Mouse (Mus musculus): ENCODE data around the gene Olfr31.
A peak's percentile ranks its signal among the peaks of the same experiment; 100 is the strongest.

Olfr31 gene

DNA sequence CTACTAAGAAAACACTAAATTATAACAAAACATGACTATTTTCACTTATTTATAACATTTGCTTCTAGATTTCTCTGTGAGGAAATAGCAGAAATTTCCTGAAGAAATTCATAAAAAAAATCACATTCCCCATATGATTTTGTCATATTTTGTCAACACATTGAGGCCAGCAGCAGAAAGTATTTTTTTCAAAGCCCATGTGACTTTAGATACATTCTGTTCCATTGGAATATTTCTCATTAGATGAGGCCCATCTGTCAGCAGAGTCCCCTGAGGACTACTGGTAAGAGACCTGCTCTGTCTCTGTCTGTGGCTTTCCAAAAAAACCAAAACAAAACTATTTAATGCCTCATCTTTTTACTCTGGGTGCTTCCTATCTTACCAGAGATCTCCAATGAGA lies at the start of gene Olfr31:
Gene Olfr31, plus strand, starts transcription at position 301 of the 400 bp plus-strand sequence.
- DNase-seq (ENCODE audit: low read depth, low spot score), result no peak

DNA sequence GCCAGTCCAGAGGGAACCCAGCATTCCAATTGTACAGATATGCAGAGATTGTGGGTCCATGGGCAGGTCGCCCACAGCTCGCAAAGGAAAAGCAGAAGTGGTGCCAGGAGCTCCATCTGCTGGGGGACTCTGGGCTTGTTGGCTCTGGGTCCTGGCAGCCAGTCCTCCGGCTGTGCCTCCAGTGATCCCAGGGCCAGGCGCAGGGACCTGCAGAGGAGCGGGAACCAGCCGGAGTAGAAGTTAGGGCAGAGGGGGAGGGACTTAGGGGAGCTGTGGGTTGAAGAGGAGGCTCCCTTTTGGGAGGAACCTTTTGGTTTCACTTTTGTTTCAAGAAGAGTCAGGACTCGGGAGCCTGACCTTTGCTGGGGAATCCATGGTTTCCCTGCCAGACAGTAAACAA lies 28.2 kb upstream of the Olfr31 start:
- DNase-seq (ENCODE audit: low read depth, low spot score), result peak; percentile 66

DNA sequence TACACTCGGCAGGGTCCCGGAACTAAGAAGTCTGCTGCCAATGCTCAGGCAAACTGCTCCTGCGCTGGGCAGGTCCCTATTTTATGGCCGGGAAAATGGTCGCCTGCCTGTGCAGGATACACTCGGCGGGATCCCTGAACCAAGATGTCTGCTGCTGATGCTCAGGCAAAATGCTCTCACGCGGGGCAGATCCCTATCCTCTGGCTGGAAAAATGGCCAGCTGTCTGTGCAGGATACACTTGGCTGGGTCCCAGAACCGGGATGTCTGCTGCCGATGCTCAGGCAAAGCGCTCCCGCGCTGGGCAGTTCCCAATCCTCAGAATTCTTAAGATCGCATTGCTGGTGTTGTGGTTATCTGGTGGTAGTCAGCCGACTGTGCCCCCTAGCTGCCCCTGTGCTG lies 13.7 kb upstream of the Olfr31 start:
- DNase-seq (ENCODE audit: low read depth, low spot score), result peak; percentile 70

DNA sequence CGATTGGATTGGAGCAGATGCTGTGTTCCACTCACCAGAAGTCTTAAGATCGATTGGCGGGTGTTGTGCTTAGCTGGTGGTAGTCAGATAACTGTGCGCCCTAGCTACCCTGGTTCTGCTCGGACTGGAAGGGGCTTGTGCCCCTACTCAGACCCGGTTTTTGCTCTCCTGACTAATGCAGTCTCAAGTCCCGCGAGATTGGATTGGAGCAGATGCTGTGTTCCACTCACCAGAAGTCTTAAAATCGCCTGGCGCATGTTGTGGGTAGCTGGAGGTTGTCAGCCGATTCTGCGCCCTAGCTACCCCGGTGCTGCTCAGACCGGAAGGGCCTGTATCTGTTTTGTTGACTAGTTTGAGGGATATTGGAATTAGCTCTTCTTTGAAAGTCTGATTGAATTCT lies 13.2 kb upstream of the Olfr31 start:
- peak; percentile 79 for DNase-seq (ENCODE audit: low read depth, low spot score)

DNA sequence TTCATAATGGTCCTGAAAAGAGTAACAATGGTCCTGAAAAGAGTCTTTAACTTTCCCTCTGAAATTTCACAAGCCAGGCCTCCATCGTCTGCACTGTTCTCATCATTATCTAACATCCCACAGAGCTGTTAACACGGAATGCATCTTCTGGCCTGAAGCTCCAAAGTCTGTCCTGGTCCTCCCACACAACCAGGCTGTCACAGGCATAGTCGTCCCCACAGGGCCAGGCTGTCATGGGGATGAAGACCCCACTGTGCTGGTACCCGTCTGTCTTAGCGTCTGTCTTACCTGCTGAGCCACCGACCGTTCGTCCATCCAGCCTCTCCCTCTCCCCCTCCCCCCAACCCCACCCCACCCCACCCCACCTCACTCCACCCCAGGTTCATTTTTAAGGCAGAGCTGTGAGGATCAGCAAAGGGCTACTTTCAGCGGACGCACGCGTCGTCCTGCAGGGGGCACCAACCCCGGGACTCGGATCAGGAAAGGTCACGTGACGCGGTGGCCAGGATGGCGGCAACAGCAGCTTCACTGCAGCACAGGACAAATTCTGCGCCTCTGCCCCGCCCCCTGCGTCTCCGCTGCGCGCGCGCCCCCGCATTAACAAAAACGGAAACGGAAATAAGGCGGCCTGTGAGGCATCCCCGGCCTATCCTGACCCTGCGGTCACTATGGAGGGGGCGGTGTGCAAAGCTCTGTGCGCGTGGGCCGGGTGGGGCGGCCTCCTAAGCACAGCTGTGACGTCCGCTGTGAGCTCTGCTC lies 22.7 kb downstream of the Olfr31 start:
- peak; percentile 98 for DNase-seq (ENCODE audit: low read depth, low spot score)

DNA sequence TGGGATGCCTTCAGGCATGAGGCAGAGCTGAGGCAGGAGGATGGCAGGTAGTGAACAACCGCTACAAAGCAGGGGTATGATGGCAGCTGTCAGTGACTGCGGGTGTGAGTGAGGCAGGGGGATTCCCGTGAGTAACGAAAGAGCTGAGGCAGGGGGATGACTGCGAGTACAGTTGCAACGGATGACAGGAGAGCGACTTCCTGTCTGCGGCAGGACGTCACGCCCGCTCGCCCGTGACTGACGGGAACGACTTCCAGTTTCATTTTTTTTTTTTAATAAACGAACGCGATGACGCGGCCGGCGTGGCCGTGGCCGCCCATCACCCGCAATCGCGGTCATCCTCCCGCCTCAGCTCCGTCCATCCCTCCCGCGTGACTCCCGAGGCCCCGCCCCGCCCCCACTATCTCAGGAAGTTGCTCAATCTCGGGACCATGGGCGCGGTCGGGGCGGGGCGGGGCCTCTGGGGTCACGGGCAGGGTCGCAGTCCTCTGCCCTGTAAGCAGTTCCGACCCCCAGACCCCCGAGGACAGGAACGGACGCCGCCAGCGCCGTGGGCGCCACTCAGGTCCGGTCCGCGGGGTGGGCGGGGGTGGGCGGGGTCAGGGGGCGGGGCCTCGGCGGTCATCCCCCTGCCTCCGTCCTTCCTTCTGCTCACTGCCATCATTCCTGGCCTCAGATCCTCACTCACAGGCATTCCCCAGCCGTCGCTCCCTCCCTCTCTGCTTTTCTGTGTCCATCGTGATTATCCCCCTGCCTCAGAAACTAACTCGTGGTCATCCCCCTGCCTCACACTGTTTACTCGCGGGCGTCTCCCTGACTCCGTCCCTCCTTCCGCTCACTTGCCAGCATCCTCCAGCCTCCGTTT lies 23.6 kb downstream of the Olfr31 start, which contains the start of gene Il3ra:
Gene Il3ra, plus strand, starts transcription at position 328 of the 865 bp plus-strand sequence.
- DNase-seq (ENCODE audit: low read depth, low spot score), result peak; percentile 87

DNA sequence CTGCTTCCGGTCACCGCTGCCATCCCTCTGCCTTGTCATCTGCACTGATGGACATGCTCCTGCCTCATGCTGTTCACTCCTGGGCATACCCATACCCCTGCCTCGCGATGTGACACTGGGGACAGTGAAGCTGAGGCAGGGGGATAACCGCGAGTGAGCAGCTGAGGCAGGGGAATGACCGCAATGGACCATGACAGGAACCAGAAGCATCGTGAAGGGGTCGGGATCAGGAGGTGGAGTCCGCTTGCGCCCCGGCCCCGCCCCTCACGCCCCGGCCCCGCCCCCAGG lies 24.1 kb downstream of the Olfr31 start:
- DNase-seq (ENCODE audit: low read depth, low spot score), result no peak

DNA sequence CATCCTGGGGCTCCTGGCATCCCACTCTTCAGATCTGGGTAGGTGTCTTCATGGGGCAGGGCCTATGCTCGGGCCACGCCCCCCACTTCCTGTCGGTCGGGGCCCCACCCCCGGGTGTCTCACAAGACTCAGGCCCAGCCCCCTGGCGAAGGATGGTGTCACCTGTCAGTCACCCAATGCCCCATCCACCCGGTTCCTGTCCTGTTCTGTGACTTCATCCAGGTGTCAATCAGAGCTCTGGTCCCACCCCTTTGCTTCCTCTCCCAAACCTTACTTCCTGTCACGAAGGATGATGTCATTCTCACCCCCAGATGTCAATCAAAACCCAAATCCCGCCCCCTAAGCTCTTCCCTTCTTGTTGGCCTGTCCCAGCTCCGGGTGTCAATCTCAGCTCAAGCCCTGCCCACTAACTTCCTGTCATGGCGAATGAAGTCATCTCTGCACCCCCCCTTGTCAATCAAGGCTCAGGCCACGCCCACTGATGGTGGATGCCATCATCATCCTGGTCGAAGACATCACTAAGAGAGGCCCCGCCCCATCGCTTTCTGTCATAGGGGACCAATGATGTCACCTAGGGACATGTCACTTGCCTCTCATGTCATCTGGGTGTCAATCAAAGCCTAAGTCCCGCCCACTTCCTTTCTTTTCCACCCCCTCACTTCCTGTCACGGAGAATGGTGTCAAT lies 24.7 kb downstream of the Olfr31 start:
- DNase-seq (ENCODE audit: low read depth, low spot score), result peak; percentile 89

DNA sequence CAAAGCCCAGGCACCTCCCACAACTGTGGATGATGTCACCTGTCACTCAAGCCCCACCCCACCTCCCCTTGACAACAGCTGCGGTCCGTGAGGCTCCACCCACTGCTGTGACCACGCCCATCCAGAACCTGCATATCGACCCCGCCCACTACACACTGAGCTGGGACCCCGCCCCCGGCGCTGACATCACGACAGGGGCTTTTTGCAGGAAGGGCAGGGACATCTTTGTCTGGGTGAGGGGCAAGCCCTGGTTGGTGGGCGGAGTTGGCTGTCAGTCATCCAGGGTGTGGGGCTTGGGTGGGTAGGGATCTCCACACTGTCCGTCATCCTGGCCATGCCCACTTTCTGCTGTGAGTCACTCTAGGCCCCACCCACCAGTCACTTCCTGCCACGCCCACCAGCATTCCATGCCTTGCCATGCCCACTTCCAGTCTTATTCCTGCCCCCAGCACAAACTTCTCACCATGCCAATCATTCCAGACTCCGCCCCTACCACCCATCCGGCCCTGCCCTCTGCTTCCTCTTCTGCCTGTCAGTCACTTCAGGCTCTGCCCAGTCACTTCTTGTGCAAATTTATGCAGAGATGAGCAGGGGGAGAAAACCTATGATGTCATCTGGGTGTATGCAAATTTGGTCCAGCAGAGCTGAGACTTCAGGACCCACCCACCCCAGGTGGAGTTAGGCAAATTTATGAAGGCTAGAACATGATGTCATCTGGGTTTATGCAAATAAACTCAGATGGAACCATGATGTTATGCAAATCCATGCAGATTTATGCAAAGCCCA lies 25.4 kb downstream of the Olfr31 start:
- DNase-seq (ENCODE audit: low read depth, low spot score), result peak; percentile 78

DNA sequence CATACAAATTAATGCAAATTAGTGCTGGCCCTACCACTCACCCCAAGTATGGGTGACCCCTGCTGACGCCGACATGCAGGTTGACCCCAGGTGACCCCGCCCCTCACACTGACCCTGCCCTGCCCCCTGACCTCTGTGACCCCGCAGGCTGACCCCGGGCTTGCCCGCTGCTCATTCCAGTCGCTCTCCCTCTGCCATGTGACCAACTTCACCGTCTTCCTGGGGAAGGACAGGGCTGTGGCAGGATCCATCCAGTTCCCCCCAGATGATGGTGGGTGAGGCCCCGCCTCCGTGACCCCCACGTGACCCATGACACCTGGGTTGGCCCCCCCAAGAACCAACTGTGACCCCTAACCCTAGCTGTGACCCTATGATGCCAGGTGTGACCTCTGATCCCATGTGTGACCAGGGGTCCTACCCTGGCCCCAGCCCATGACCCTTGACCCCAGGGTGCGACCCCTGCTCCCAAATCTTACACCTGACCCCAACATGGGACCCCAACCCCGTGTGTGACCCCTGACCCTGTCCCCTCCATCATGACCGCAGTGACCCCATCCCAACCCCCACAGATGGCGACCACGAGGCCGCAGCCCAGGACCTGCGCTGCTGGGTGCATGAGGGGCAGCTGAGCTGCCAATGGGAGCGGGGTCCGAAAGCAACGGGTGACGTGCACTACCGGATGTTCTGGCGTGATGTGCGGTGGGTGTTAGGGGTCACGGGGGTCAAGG lies 26.2 kb downstream of the Olfr31 start:
- peak; percentile 49 for DNase-seq (ENCODE audit: low read depth, low spot score)

DNA sequence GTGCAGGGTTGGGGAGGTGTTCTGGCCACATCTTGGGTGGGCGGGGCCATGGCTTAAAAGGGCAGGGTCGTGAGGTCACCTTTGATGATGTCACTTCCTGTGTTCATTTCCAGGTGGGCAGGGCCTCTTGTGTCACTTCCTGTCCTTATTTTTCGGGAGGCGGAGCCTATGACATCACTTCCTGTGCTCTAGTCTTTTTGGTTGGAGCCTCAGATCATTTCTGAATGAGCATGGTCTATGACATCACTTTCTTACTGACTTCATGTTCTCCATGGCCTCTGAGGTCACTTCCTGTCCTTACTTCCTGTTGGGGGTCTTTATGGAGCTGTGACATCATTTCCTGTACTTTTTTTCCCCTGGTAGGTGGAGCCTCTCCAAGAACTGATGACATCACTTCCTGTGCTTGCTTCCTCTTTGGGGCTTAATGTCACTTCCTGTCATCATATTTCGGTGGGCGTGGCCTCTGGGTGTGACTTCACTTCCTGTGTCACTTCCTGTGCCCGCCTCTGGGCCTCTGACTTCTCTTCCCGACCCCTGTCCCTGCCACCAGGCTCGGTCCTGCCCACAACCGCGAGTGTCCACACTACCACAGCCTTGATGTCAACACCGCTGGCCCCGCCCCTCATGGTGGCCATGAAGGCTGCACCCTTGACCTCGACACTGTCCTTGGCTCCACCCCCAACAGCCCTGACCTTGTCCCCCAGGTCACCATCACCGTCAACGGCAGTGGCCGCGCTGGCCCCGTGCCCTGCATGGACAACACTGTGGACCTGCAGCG lies 27.0 kb downstream of the Olfr31 start:
- DNase-seq (ENCODE audit: low read depth, low spot score), result peak; percentile 57

DNA sequence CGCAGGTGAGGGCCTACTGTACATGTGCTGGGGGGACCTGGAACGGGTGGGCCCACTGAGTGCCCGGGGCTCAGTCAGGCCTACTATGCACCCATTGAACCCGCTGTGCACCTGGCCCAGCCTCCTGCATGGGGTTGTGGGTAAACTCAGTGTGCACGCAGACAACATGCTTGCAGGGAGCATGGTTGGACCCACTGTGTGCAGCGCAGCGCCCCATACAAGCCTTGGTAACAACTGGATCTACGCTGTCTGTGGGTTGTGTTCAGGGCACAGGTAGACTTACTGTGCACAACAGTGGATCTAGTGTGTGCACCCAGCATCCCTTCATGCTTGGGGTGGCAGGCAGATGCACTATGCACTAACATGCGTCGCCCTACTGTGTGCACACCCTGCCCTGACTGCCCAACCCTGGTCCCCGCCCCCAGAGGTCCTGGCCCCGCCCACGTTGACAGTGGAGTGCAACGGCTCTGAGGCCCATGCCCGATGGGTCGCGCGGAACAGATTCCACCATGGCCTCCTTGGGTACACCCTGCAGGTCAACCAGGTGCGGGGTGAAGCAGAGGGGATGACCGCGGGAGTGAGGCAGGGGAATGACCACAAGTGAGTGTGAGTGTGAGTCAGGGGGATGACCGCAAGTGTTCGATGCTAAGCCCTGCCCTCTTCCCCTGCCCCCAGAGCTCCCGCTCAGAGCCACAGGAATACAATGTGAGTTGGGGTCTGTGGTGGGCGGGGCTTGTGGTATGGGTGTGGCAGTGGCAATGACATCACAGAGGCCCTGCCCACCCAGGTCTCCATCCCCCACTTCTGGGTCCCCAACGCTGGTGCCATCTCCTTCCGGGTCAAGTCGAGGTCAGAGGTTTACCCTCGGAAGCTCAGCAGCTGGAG lies 27.9 kb downstream of the Olfr31 start:
- peak; percentile 53 for DNase-seq (ENCODE audit: low read depth, low spot score)

DNA sequence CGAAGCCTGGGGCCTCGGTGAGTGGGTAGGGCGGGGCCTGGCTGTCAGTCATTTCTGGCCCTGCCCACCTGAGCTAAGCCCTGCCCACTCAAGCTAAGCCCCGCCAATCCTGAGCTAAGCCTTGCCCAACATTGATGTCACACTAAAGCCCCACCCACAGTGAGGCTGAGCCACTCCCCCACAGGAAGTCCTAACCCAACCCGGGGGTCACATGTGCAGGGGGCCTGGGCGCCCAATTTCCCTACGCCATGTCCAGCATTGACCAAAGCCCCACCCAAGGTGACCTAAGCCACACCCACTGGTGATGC lies 28.5 kb downstream of the Olfr31 start:
- DNase-seq (ENCODE audit: low read depth, low spot score), result peak; percentile 53

DNA sequence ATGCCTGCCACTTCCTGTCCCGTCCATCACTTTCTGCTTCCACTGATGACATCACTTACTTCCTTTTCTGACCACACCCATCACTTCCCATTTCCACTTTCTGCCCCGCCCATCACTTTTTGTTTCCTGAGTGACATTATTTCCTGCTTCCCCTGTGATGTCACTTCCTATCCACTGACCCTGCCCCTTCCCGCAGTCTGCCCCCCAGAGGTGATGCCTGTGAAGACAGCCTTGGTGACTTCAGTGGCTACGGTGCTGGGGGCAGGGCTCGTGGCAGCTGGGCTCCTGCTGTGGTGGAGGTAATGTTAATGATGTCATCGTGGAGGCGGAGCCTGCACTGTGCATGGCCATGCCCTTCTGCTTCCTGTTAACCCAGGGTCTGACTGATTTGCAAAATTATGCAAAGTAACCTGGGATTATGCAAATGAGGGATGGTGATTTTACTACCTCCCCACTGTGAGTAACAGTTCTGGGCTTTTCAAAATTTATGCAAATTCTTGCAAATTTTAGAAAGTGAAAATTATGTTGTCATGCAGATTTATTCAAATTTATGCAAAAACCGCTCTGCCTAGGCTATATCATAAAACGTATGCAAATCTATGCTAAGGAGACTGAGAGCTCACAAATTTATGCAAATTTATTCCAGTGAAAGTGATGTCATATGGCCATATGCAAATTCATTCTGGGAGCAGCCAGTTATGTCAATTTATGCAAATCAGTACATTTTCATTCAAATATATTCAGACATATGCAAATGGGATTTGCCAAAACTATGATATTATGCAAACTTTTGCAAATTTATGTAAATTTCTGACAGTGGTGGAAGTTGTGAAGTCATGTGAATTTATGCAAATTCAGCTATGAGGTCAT lies 29.3 kb downstream of the Olfr31 start:
- DNase-seq (ENCODE audit: low read depth, low spot score), result peak; percentile 52

DNA sequence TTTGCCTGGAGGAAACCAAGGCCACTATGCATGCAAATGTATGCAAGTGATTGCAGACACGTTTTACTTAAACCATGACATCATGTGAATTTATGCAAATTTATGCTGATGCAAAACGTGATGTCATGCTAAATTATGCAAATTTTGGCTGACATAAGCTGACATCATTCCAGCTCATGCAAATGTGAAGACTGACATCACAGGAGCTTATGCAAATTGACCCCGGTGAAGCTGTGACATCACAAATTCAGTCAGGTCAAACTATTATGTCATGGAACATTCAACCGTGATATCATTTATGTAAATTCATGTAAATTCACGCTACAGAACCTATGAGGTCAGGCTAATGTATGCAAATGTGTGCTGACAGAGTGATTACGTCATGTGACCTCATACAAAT lies 30.0 kb downstream of the Olfr31 start:
- DNase-seq (ENCODE audit: low read depth, low spot score), result peak; percentile 71

DNA sequence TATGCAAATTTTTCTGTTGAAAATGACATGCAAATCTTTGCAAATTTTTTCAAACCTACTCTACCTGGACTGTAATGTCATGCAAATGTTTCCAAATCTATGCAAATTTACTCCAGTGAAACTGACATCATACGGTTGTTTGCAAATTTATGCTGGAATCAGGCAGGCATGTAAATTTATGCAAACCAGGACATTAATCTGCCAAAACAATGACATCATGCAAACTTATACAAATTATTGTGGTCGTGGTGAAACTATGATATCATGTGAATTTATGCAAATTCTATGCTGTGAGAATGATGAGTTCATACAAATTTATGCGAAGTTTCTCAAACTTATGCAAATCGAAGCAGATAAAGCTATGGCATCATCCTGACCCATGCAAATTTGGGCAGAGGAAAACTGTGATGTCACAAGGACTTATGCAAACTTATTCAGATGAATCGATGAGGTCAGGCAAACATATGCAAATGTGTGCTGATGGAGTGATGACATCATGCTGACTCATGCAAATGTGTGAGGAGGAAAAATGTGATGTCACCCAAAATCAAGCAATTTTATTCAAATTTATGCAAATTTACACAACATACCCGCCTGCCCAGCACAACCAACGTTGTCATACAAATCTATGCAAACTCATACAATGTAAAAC lies 30.6 kb downstream of the Olfr31 start:
- peak; percentile 57 for DNase-seq (ENCODE audit: low read depth, low spot score)

DNA sequence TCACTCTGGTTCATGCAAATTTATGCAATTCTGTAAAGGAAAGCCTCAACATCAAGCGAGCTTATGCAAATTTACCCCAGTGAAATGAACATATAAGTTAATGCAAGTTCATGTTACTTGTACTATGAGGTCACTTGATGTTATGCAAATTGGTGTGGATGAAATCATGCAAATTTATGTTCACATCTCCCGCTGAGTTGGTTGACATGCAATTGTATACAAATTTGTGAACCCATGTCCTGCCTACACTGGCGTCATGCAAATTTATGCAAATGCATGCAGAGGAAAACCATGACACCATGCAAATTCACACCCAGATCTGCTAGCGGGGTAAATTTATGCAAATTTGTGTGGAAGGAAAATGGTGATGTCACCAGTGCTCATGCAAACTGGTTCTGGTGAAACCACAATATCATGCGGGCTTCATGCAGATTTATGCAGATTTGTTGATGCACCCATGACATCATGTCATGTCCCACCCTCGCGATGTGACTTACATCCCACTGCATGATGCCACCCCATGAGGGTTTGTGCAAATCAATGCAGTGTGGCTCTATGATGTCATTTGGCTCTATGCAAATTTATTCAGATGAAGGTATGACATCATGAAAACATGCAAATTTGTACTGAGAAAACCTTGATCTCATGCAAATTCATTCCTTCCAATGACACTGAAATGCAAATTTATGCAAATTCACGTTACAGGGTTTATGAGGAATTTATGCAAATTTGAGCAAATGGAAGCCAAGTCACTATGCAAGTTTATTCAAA lies 31.3 kb downstream of the Olfr31 start:
- DNase-seq (ENCODE audit: low read depth, low spot score), result peak; percentile 55

All from ZHBTc4 (cell line).